Mouse (Mus musculus): ENCODE measurements at regions not wholly inside any gene's neighbourhood (a gene's known extent, or its start where the extent isn't known, plus 50 kb on each side); places are given as distances from the start of the nearest gene placed in this dataset.
"Not testable (repeated sequence)": the region's sequence is repeated elsewhere in the genome, so short reads cannot be mapped to it uniquely, and the experiment has no call there.

- DNase-seq (ENCODE audit: extremely low spot score in 1 of 2, low spot score in 2 of 2), result peak in 1 of 2 experiments; percentile 21
- intact Hi-C loops (cut with DNase I), result not testable (repeated sequence)
Measured at GRCm38 (mm10) chr7:3073206-3073605, 95.8 kb downstream of the AU018091 start.

All from left cerebral cortex, postnatal 10 days (tissue).